Mouse (Mus musculus) bone marrow macrophage, adult 2 months (primary cell): ENCODE results near the gene Me1.

Experiments
- CTCF ChIP-seq: IDR thresholded peaks from 2 replicates; pipeline ENCODE4 v1.5.1; 2012; ENCODE audit warnings: low read depth, mild to moderate bottlenecking, low read length, moderate library complexity
- POLR2A ChIP-seq: IDR thresholded peaks from 2 replicates; pipeline ENCODE4 v1.6.1; 2012; ENCODE audit warnings: mild to moderate bottlenecking, low read depth, low read length, borderline replicate concordance

- TF ChIP-seq POLR2A (no peak), CTCF (no peak)
These were observed 68.8 kb downstream of the Me1 start for GRCm38 (mm10) chr9:86626906-86627305.
